Mouse (Mus musculus): ENCODE data around the gene Ten1. TPM values are rescaled to one million over a fixed set of nuclear protein-coding genes. Genes with fewer than 3 reads are reported as not detected.

Gene Ten1
- total and polyA plus RNA-seq, 3 experiments = 70.4 to 76.5 (median 74.4) TPM

GRCm38 (mm10) chr11:116167884-116168439 is 30.7 kb upstream of the Ten1 start, which contains the start of gene Fbf1 (continued):
- peak; percentile 82 for TF ChIP-seq TCF12 (IDR thresholded peaks at IDR 0.05; ENCODE audit: low read depth, low read length)
- no peak for TF ChIP-seq SMC3 (IDR thresholded peaks at IDR 0.05; ENCODE audit: low read depth, low read length)
- TF ChIP-seq RAD21 (IDR thresholded peaks at IDR 0.05; ENCODE audit: low read depth, low read length) = no peak
- peak; percentile 97 for TF ChIP-seq ELF1 (IDR thresholded peaks at IDR 0.05; ENCODE audit: low read depth, low read length)
- peak; percentile 66; the same call in 1 of the 2 replicates for TF ChIP-seq RCOR1 (conservative IDR thresholded peaks at IDR 0.05; ENCODE audit: low read depth, low read length)
- peak; percentile 77; the same call in 1 of the 2 replicates for TF ChIP-seq IRF4 (IDR thresholded peaks at IDR 0.05; ENCODE audit: low read depth, low read length)
- no peak for TF ChIP-seq ZC3H11A (IDR thresholded peaks at IDR 0.05; ENCODE audit: low read depth, low read length)
- no peak for TF ChIP-seq PAX5 (IDR thresholded peaks at IDR 0.05; ENCODE audit: low read length)
- TF ChIP-seq MYC (IDR thresholded peaks at IDR 0.05; ENCODE audit: low read depth, low read length) = peak; percentile 84

GRCm38 (mm10) chr11:116169214-116169613 is 29.4 kb upstream of the Ten1 start:
- dilution Hi-C loops (cut with MboI; ENCODE audit: extremely low pct_ligation_motif_present, extremely low pct_unique_long_range_greater_than_20kb, low sequenced_read_pairs) (no loop called here), in situ Hi-C loops (cut with MboI; ENCODE audit: low pct_ligation_motif_present, low pct_unique_long_range_greater_than_20kb, low sequenced_read_pairs) (no loop called here)
- no peaks in the 10 kb centered on the region for H3K9me3 ChIP-seq (replicated peaks; ENCODE audit: low read length)
- H3K79me2 ChIP-seq (replicated peaks; ENCODE audit: control insufficient read depth, extremely low read depth, insufficient read depth, poor library complexity, severe bottlenecking) = peaks cover 6% of the 10 kb centered on the region; the same call in 1 of the 2 replicates
- DNase-seq (ENCODE audit: extremely low read depth) = no peak
- H3K36me3 ChIP-seq (replicated peaks in 1 of 2; ENCODE audit: control insufficient read depth in 1 of 2, insufficient read depth in 1 of 2, low read length in 1 of 2) = peaks cover 23 to 54% of the 10 kb centered on the region in 2 experiments
- H3K4me3 ChIP-seq (replicated peaks in 1 of 3; ENCODE audit: low read depth in 2 of 3, low read length in 2 of 3, poor library complexity in 1 of 3) = no peak overlapping the region
- H3K4me2 ChIP-seq (ENCODE audit: insufficient read depth, low read depth, poor library complexity, severe bottlenecking) = no peak overlapping the region
- TF ChIP-seq JUN (IDR thresholded peaks at IDR 0.05; ENCODE audit: insufficient read depth, low read depth, low read length) = no peak
- TF ChIP-seq CTCF (conservative IDR thresholded peaks at IDR 0.05 in 1 of 2, IDR thresholded peaks at IDR 0.05 in 1 of 2; ENCODE audit: low read depth in 2 of 2, low read length in 2 of 2) = no peak
- H3K9ac ChIP-seq (ENCODE audit: insufficient read depth, low read depth) = no peak overlapping the region
- no peak overlapping the region for H3K27ac ChIP-seq (ENCODE audit: insufficient read depth, low read depth)
- no peaks in the 10 kb centered on the region for H3K27me3 ChIP-seq (replicated peaks)
- H3K4me1 ChIP-seq (ENCODE audit: control insufficient read depth in 1 of 2, insufficient read depth in 2 of 2) = peaks cover 0 to 29% of the 10 kb centered on the region in 2 experiments; a peak in 3 of 4 replicates

GRCm38 (mm10) chr11:116170003-116170800 is 28.5 kb upstream of the Ten1 start:
- dilution Hi-C loops (cut with MboI; ENCODE audit: extremely low pct_ligation_motif_present, extremely low pct_unique_long_range_greater_than_20kb, low sequenced_read_pairs) (no loop called here), in situ Hi-C loops (cut with MboI; ENCODE audit: low pct_ligation_motif_present, low pct_unique_long_range_greater_than_20kb, low sequenced_read_pairs) (no loop called here)
- Histone ChIP-seq H3K4me3 (replicated peaks in 1 of 3; ENCODE audit: low read depth in 2 of 3, low read length in 2 of 3, poor library complexity in 1 of 3) (no peak overlapping the region), H3K27ac (ENCODE audit: insufficient read depth, low read depth) (no peak overlapping the region), H3K9me3 (replicated peaks; ENCODE audit: low read length) (no peaks in the 10 kb centered on the region), H3K79me2 (replicated peaks; ENCODE audit: control insufficient read depth, extremely low read depth, insufficient read depth, poor library complexity, severe bottlenecking) (peaks cover 6% of the 10 kb centered on the region; the same call in 1 of the 2 replicates), H3K36me3 (replicated peaks in 1 of 2; ENCODE audit: control insufficient read depth in 1 of 2, insufficient read depth in 1 of 2, low read length in 1 of 2) (peaks cover 30 to 54% of the 10 kb centered on the region in 2 experiments), H3K27me3 (replicated peaks) (no peaks in the 10 kb centered on the region), H3K9ac (ENCODE audit: insufficient read depth, low read depth) (no peak overlapping the region), H3K4me1 (ENCODE audit: control insufficient read depth in 1 of 2, insufficient read depth in 2 of 2) (peaks cover 0 to 29% of the 10 kb centered on the region in 2 experiments; a peak in 3 of 4 replicates), H3K4me2 (ENCODE audit: insufficient read depth, low read depth, poor library complexity, severe bottlenecking) (no peak overlapping the region)
- no peak for TF ChIP-seq USF1 (IDR thresholded peaks at IDR 0.05; ENCODE audit: low read depth, low read length)
- TF ChIP-seq E2F4 (IDR thresholded peaks at IDR 0.05; ENCODE audit: insufficient replicate concordance, low read depth, low read length) = no peak
- TF ChIP-seq GABPA (IDR thresholded peaks at IDR 0.05; ENCODE audit: insufficient replicate concordance, low read depth, low read length) = no peak
- TF ChIP-seq TBP (conservative IDR thresholded peaks at IDR 0.05; ENCODE audit: low read depth, low read length) = no peak
- no peak for TF ChIP-seq MXI1 (IDR thresholded peaks at IDR 0.05; ENCODE audit: low read depth, low read length)
- no peak for TF ChIP-seq POLR2AphosphoS2 (IDR thresholded peaks at IDR 0.05; ENCODE audit: low read depth, low read length)
- no peak for TF ChIP-seq SIN3A (IDR thresholded peaks at IDR 0.05; ENCODE audit: low read length)
- no peak for TF ChIP-seq POLR2A (IDR thresholded peaks at IDR 0.05; ENCODE audit: low read depth, low read length)
- TF ChIP-seq TCF12 (IDR thresholded peaks at IDR 0.05; ENCODE audit: low read depth, low read length) = no peak
- no peak for TF ChIP-seq RCOR1 (conservative IDR thresholded peaks at IDR 0.05; ENCODE audit: low read depth, low read length)
- TF ChIP-seq CHD2 (IDR thresholded peaks at IDR 0.05; ENCODE audit: low read length) = no peak
- no peak for TF ChIP-seq ZKSCAN1 (IDR thresholded peaks at IDR 0.05; ENCODE audit: borderline replicate concordance, low read depth, low read length)
- no peak for TF ChIP-seq UBTF (IDR thresholded peaks at IDR 0.05; ENCODE audit: low read depth, low read length)
- TF ChIP-seq MAX (IDR thresholded peaks at IDR 0.05; ENCODE audit: low read length) = no peak
- no peak for TF ChIP-seq ZMIZ1 (IDR thresholded peaks at IDR 0.05; ENCODE audit: low read depth, low read length)
- no peak for DNase-seq (ENCODE audit: extremely low read depth)
